Mouse (Mus musculus): ENCODE measurements around the gene Fcgbp. TPM values are rescaled to one million over a fixed set of nuclear protein-coding genes. Genes with fewer than 3 reads are reported as not detected.

Fcgbp gene
- 41.3 and 43.3 TPM in 2 replicates for polyA plus RNA-seq (2015; fragmentation: Nextera tagmentation; extraction: Ambion mirVana)

- no peak within 1 kb of the TSS for H3K4me2 ChIP-seq
- H3K9me3 ChIP-seq: no peaks in the 10 kb centered on the region
- ATAC-seq (ENCODE audit: insufficient read depth, low FRiP score, low read depth): 0 out of 2 replicates have a peak, but pooled peaks have one; percentile 19
- no peak within 1 kb of the TSS for H3K4me3 ChIP-seq (replicated peaks)
- H3K4me1 ChIP-seq: no peaks in the 10 kb centered on the region
- H3K9ac ChIP-seq: no peak within 1 kb of the TSS
- WGBS: 75% methylated on average over 21 of the region's 21 CpGs
- H3K36me3 ChIP-seq: no peaks in the 10 kb centered on the region
- H3K27ac ChIP-seq: no peak within 1 kb of the TSS
- no peaks in the 10 kb centered on the region for H3K27me3 ChIP-seq (replicated peaks)
Observed at GRCm38 (mm10) chr7:28070531-28071298, at the start of gene Fcgbp. Gene Fcgbp (plus strand): TSS chr7:28071236.

- H3K4me3 ChIP-seq (replicated peaks): no peak overlapping the region
- H3K27ac ChIP-seq: no peak overlapping the region
- H3K4me2 ChIP-seq: no peak overlapping the region
- peaks cover 59% of the 10 kb centered on the region for H3K36me3 ChIP-seq
- H3K9me3 ChIP-seq: no peaks in the 10 kb centered on the region
- no peak for ATAC-seq (ENCODE audit: insufficient read depth, low FRiP score, low read depth)
- WGBS: 86% methylated on average over 4 of the region's 4 CpGs
- H3K4me1 ChIP-seq: peaks cover 7% of the 10 kb centered on the region; the same call in 1 of the 2 replicates
- no peak overlapping the region for H3K9ac ChIP-seq
- no peaks in the 10 kb centered on the region for H3K27me3 ChIP-seq (replicated peaks)
Observed at GRCm38 (mm10) chr7:28044524-28044923, 26.5 kb upstream of the Fcgbp start.

- H3K27me3 ChIP-seq (replicated peaks): no peaks in the 10 kb centered on the region
- WGBS: under 1% methylated on average over 52 of the region's 52 CpGs
- H3K9me3 ChIP-seq: no peaks in the 10 kb centered on the region
- H3K9ac ChIP-seq: peak within 1 kb of the TSS; percentile 68
- H3K4me1 ChIP-seq: peaks cover 7% of the 10 kb centered on the region; the same call in 1 of the 2 replicates
- peak within 1 kb of the TSS; percentile 65 for H3K4me2 ChIP-seq
- ATAC-seq (ENCODE audit: insufficient read depth, low FRiP score, low read depth): peak; percentile 96
- peaks cover 27% of the 10 kb centered on the region for H3K36me3 ChIP-seq
- 0 out of 2 replicates have a peak within 1 kb of the TSS, but pooled peaks have one; percentile 17 for H3K27ac ChIP-seq
- H3K4me3 ChIP-seq (replicated peaks): peak within 1 kb of the TSS; percentile 67
Observed at GRCm38 (mm10) chr7:28049476-28050409, 21.3 kb upstream of the Fcgbp start, which contains the start of gene Psmc4. Gene Psmc4 (minus strand): TSS chr7:28050101.

GRCm38 (mm10) chr7:28050584-28050983 is 20.5 kb upstream of the Fcgbp start:
- H3K4me3 ChIP-seq (replicated peaks): no peak overlapping the region
- H3K9me3 ChIP-seq: no peaks in the 10 kb centered on the region
- ATAC-seq (ENCODE audit: insufficient read depth, low FRiP score, low read depth): no peak
- H3K9ac ChIP-seq: no peak overlapping the region
- peak overlapping the region; percentile 42 for H3K4me2 ChIP-seq
- peaks cover 7% of the 10 kb centered on the region; the same call in 1 of the 2 replicates for H3K4me1 ChIP-seq
- 59% methylated on average over 17 of the region's 17 CpGs for WGBS
- H3K27ac ChIP-seq: no peak overlapping the region
- peaks cover 23% of the 10 kb centered on the region for H3K36me3 ChIP-seq
- no peaks in the 10 kb centered on the region for H3K27me3 ChIP-seq (replicated peaks)

GRCm38 (mm10) chr7:28053046-28053930 is 17.7 kb upstream of the Fcgbp start:
- Histone ChIP-seq H3K27ac (0 out of 2 replicates have a peak overlapping the region, but pooled peaks have one; percentile 18), H3K4me2 (no peak overlapping the region), H3K9me3 (no peaks in the 10 kb centered on the region), H3K4me3 (replicated peaks) (no peak overlapping the region), H3K36me3 (peaks cover 4% of the 10 kb centered on the region; the same call in 1 of the 2 replicates), H3K27me3 (replicated peaks) (no peaks in the 10 kb centered on the region), H3K4me1 (peaks cover 7% of the 10 kb centered on the region; the same call in 1 of the 2 replicates), H3K9ac (no peak overlapping the region)
- WGBS: 72% methylated on average over 6 of the region's 6 CpGs
- no peak for ATAC-seq (ENCODE audit: insufficient read depth, low FRiP score, low read depth)

- Histone ChIP-seq H3K36me3 (no peaks in the 10 kb centered on the region), H3K4me1 (no peaks in the 10 kb centered on the region), H3K4me3 (replicated peaks) (no peak overlapping the region), H3K27me3 (replicated peaks) (no peaks in the 10 kb centered on the region), H3K9me3 (no peaks in the 10 kb centered on the region), H3K4me2 (no peak overlapping the region), H3K27ac (no peak overlapping the region), H3K9ac (no peak overlapping the region)
- ATAC-seq (ENCODE audit: insufficient read depth, low FRiP score, low read depth): no peak
- 93% methylated on average over 1 of the region's 1 CpGs for WGBS
Observed at GRCm38 (mm10) chr7:28059972-28060371, 11.1 kb upstream of the Fcgbp start.

- WGBS: 70% methylated on average over 3 of the region's 3 CpGs
- Histone ChIP-seq H3K9me3 (no peaks in the 10 kb centered on the region), H3K9ac (no peak overlapping the region), H3K36me3 (no peaks in the 10 kb centered on the region), H3K4me2 (no peak overlapping the region), H3K27ac (no peak overlapping the region), H3K4me3 (replicated peaks) (no peak overlapping the region), H3K4me1 (no peaks in the 10 kb centered on the region), H3K27me3 (replicated peaks) (no peaks in the 10 kb centered on the region)
- ATAC-seq (ENCODE audit: insufficient read depth, low FRiP score, low read depth): no peak
Observed at GRCm38 (mm10) chr7:28068661-28069060, 2.4 kb upstream of the Fcgbp start.

- Histone ChIP-seq H3K27me3 (replicated peaks) (no peaks in the 10 kb centered on the region), H3K27ac (peak overlapping the region; percentile 46; the same call in 1 of the 2 replicates), H3K4me2 (no peak overlapping the region), H3K4me1 (no peaks in the 10 kb centered on the region), H3K4me3 (replicated peaks) (no peak overlapping the region), H3K36me3 (no peaks in the 10 kb centered on the region), H3K9me3 (no peaks in the 10 kb centered on the region), H3K9ac (no peak overlapping the region)
- peak; percentile 90 for ATAC-seq (ENCODE audit: insufficient read depth, low FRiP score, low read depth)
- WGBS: 40% methylated on average over 3 of the region's 3 CpGs
Observed at GRCm38 (mm10) chr7:28069546-28070172, 1.4 kb upstream of the Fcgbp start.

- H3K36me3 ChIP-seq: no peaks in the 10 kb centered on the region
- H3K4me2 ChIP-seq: no peak overlapping the region
- 71% methylated on average over 7 of the region's 7 CpGs for WGBS
- H3K4me1 ChIP-seq: no peaks in the 10 kb centered on the region
- ATAC-seq (ENCODE audit: insufficient read depth, low FRiP score, low read depth): no peak
- H3K9ac ChIP-seq: no peak overlapping the region
- H3K27me3 ChIP-seq (replicated peaks): no peaks in the 10 kb centered on the region
- H3K27ac ChIP-seq: no peak overlapping the region
- H3K4me3 ChIP-seq (replicated peaks): no peak overlapping the region
- H3K9me3 ChIP-seq: no peaks in the 10 kb centered on the region
Observed at GRCm38 (mm10) chr7:28084215-28084614, 13.2 kb downstream of the Fcgbp start.

GRCm38 (mm10) chr7:28086236-28086635 is 15.2 kb downstream of the Fcgbp start:
- Histone ChIP-seq H3K4me3 (replicated peaks) (no peak overlapping the region), H3K27ac (no peak overlapping the region), H3K4me1 (no peaks in the 10 kb centered on the region), H3K36me3 (no peaks in the 10 kb centered on the region), H3K9me3 (no peaks in the 10 kb centered on the region), H3K9ac (no peak overlapping the region), H3K27me3 (replicated peaks) (no peaks in the 10 kb centered on the region), H3K4me2 (no peak overlapping the region)
- 81% methylated on average over 16 of the region's 16 CpGs for WGBS
- no peak for ATAC-seq (ENCODE audit: insufficient read depth, low FRiP score, low read depth)

- H3K27ac ChIP-seq: no peak overlapping the region
- no peaks in the 10 kb centered on the region for H3K36me3 ChIP-seq
- 50% methylated on average over 11 of the region's 11 CpGs for WGBS
- no peak overlapping the region for H3K4me3 ChIP-seq (replicated peaks)
- no peak overlapping the region for H3K4me2 ChIP-seq
- no peak overlapping the region for H3K9ac ChIP-seq
- no peaks in the 10 kb centered on the region for H3K9me3 ChIP-seq
- no peaks in the 10 kb centered on the region for H3K27me3 ChIP-seq (replicated peaks)
- no peak for ATAC-seq (ENCODE audit: insufficient read depth, low FRiP score, low read depth)
- H3K4me1 ChIP-seq: no peaks in the 10 kb centered on the region
Observed at GRCm38 (mm10) chr7:28093541-28093940, 22.5 kb downstream of the Fcgbp start.

All from stomach, embryonic 15.5 days (tissue).